Mouse (Mus musculus) lung, adult 2 months (tissue): ENCODE measurements around the gene Rreb1. TPM values are rescaled to one million over a fixed set of nuclear protein-coding genes. Genes with fewer than 3 reads are reported as not detected.
"Not testable (repeated sequence)": the region's sequence is repeated elsewhere in the genome, so short reads cannot be mapped to it uniquely, and the experiment has no call there.

Source experiments
- DNase-seq: peaks from one replicate; pipeline ENCODE4 v3.0.0; 2022
- H3K4me1 ChIP-seq: fragments of 200-500 bp; 2 replicates; pipeline ENCODE4 v1.6.1; 2011; ENCODE audit warnings: low read length; ENCODE audit not compliant: control insufficient read depth, insufficient read depth
- H3K4me3 ChIP-seq: fragments of 200-500 bp; replicated peaks from 2 replicates; pipeline ENCODE3; 2011; ENCODE audit warnings: low read depth, mild to moderate bottlenecking, control low read depth, low read length; ENCODE audit errors: extremely low read depth
- CTCF ChIP-seq: fragments of 200-500 bp; IDR thresholded peaks from 2 replicates; pipeline ENCODE4 v1.5.1; 2011; ENCODE audit warnings: mild to moderate bottlenecking, low read length, control low read depth; ENCODE audit not compliant: insufficient read depth
- POLR2A ChIP-seq: fragments of 200-500 bp; IDR thresholded peaks from 2 replicates; pipeline ENCODE4 v1.6.1; 2011; ENCODE audit warnings: low read depth, mild to moderate bottlenecking, control low read depth, low read length, borderline replicate concordance; ENCODE audit errors: extremely low read depth
- WGBS: fragments of 180-500 bp; shearing (Covaris S2); methylation state at CpG from one replicate; pipeline ENCODE4 v1.1.7; 2018; 5-methylcytosine and 5-hydroxymethylcytosine counted together
- polyA plus RNA-seq: library from polyadenylated mRNA; depleted of rRNA; stranded (reverse); fragments of >200 nt; gene quantifications from 2 replicates; pipeline ENCODE4 v1.2.3, GENCODE M21; 2012

Rreb1 gene
- polyA plus RNA-seq, 1 experiment = 23.7 TPM

GRCm38 (mm10) chr13:37835296-37835695, 57.1 kb downstream of the Rreb1 start:
- Histone ChIP-seq H3K4me3 (no peak overlapping the region), H3K4me1 (peaks cover 16% of the 10 kb centered on the region)
- no peak for DNase-seq
- WGBS = 83% methylated on average over 1 of the region's 1 CpGs
- TF ChIP-seq CTCF (no peak), POLR2A (no peak)

- H3K4me1 ChIP-seq = peaks cover 14% of the 10 kb centered on the region
- 87% methylated on average over 8 of the region's 9 CpGs for WGBS
- DNase-seq, H3K4me3 ChIP-seq: not testable (repeated sequence)
Observed at GRCm38 (mm10) chr13:37835811-37836210, 57.6 kb downstream of the Rreb1 start.

GRCm38 (mm10) chr13:37837372-37837771, 59.2 kb downstream of the Rreb1 start:
- WGBS = 64% methylated on average over 3 of the region's 3 CpGs
- H3K4me1 ChIP-seq = peaks cover 12% of the 10 kb centered on the region
- H3K4me3 ChIP-seq = no peak overlapping the region
- TF ChIP-seq CTCF (no peak), POLR2A (no peak)
- DNase-seq = no peak

GRCm38 (mm10) chr13:37838260-37839183, 60.3 kb downstream of the Rreb1 start:
- no peak for DNase-seq
- peaks cover 6% of the 10 kb centered on the region for H3K4me1 ChIP-seq
- TF ChIP-seq CTCF = no peak
- no peak for TF ChIP-seq POLR2A

GRCm38 (mm10) chr13:37843241-37843640, 65.0 kb downstream of the Rreb1 start:
- Histone ChIP-seq H3K4me1 (peaks cover 8% of the 10 kb centered on the region), H3K4me3 (no peak overlapping the region)
- DNase-seq = no peak
- no peak for TF ChIP-seq POLR2A
- no peak for TF ChIP-seq CTCF
- 60% methylated on average over 7 of the region's 7 CpGs for WGBS

More at GRCm38 (mm10) chr13:37838260-37839183, 60.3 kb downstream of the Rreb1 start:
- H3K4me3 ChIP-seq = no peak overlapping the region
- 82% methylated on average over 18 of the region's 18 CpGs for WGBS

GRCm38 (mm10) chr13:37843844-37844243, 65.6 kb downstream of the Rreb1 start:
- WGBS = 49% methylated on average over 10 of the region's 10 CpGs

GRCm38 (mm10) chr13:37845156-37845555, 67.0 kb downstream of the Rreb1 start:
- TF ChIP-seq CTCF = no peak
- TF ChIP-seq POLR2A = no peak
- no peak overlapping the region for H3K4me3 ChIP-seq
- no peak for DNase-seq
- peaks cover 8% of the 10 kb centered on the region for H3K4me1 ChIP-seq
- WGBS = 60% methylated on average over 3 of the region's 3 CpGs

More at GRCm38 (mm10) chr13:37843844-37844243, 65.6 kb downstream of the Rreb1 start:
- TF ChIP-seq CTCF (no peak), POLR2A (no peak)
- no peak for DNase-seq
- no peak overlapping the region for H3K4me3 ChIP-seq
- H3K4me1 ChIP-seq = peaks cover 8% of the 10 kb centered on the region

- Histone ChIP-seq H3K4me3 (no peak overlapping the region), H3K4me1 (peaks cover 8% of the 10 kb centered on the region)
- DNase-seq = no peak
- TF ChIP-seq CTCF (no peak), POLR2A (no peak)
- WGBS = 52% methylated on average over 7 of the region's 7 CpGs
Observed at GRCm38 (mm10) chr13:37845641-37846040, 67.4 kb downstream of the Rreb1 start.

- DNase-seq = no peak
- Histone ChIP-seq H3K4me1 (peaks cover 5% of the 10 kb centered on the region; the same call in 1 of the 2 replicates), H3K4me3 (no peak overlapping the region)
- 69% methylated on average over 11 of the region's 11 CpGs for WGBS
- TF ChIP-seq POLR2A (no peak), CTCF (no peak)
Observed at GRCm38 (mm10) chr13:37846507-37846906, 68.3 kb downstream of the Rreb1 start.

- DNase-seq = no peak
- TF ChIP-seq CTCF (no peak), POLR2A (no peak)
Observed at GRCm38 (mm10) chr13:37846962-37847570, 68.9 kb downstream of the Rreb1 start.

More at GRCm38 (mm10) chr13:37846962-37847570, 68.9 kb downstream of the Rreb1 start:
- 49% methylated on average over 9 of the region's 9 CpGs for WGBS
- Histone ChIP-seq H3K4me1 (peaks cover 5% of the 10 kb centered on the region; the same call in 1 of the 2 replicates), H3K4me3 (no peak overlapping the region)
